Mouse (Mus musculus): ENCODE measurements around the gene Olfr1423. TPM values are rescaled to one million over a fixed set of nuclear protein-coding genes. Genes with fewer than 3 reads are reported as not detected.

Gene Olfr1423
- polyA plus RNA-seq, 1 experiment = not detected

DNA sequence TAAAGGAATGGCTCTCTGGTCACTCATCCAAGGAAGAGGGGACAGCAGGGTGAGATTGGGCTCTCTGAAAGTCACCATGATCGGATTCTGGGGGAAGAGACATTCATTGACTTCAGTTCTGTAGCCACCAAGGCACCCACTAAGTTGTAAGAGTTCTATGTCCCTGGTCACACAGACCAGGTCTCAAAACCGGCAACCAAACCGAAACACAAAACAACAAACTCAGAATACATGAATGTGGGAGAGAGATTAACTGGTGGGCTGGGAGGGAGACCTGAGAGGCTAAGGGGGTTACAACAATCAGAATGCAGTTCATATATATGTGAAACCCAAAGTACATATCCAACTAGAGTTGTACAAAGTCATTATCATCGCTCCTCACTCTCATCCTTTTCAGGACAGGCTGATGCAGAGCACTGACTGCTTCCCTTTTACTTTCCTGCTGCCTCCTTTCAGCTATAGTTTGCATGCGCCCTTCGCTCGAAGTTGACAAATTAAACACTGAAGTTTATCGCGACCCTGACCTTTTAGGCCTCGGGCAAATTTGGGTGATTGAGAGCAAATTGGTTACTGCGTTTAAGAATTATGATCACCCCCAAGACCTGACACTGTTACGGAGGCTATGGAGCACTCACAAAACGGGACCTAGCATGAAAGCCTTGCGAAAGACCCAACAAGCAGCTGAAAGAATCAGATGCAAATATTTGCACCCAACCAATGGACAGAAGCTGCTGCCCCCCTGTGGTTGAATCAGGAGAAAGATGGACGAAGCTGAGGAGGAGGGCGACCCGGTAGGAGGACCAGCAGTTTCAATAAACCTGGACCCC lies 33.8 kb downstream of the Olfr1423 start:
- Histone ChIP-seq H3K9me3 (no peaks in the 10 kb centered on the region), H3K4me1 (peaks cover 67% of the 10 kb centered on the region), H3K27me3 (replicated peaks) (no peaks in the 10 kb centered on the region), H3K4me3 (replicated peaks) (peak overlapping the region; percentile 94), H3K36me3 (replicated peaks; ENCODE audit: low read length) (no peaks in the 10 kb centered on the region)
- TF ChIP-seq FLI1 (IDR thresholded peaks at IDR 0.05; ENCODE audit: low read length) (no peak), GATA1 (IDR thresholded peaks at IDR 0.05; ENCODE audit: borderline replicate concordance, low read length) (no peak)

DNA sequence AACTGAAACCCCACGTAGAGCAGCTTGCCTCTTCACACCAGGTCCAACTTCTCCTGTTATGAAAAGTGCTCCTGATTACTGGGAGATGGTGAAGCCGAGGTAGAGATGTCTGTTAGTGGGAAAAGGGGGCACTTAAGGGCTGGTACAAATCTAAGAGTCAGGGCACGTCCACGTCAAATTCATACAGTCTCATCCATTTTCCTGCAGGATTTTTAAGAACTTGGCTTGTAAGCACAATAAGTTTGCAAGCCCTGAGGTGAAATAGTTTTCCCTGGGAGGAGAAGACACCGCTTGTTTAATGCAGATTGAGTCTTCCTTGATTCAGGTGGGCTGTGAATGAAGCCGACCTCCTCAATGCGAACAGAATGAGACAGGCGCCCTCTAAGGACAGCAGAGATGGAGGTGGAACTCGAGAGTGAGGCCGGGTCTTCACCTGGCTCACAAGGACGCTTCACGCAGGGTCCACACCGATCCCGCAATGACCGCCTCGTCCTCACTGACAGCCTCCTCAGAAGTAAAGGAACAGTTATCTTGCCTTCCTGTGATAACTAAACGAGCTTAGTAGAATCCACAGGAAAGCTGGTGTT lies 34.7 kb downstream of the Olfr1423 start:
- Histone ChIP-seq H3K4me3 (replicated peaks) (peak overlapping the region; percentile 94), H3K9me3 (no peaks in the 10 kb centered on the region), H3K27me3 (replicated peaks) (no peaks in the 10 kb centered on the region), H3K36me3 (replicated peaks; ENCODE audit: low read length) (no peaks in the 10 kb centered on the region), H3K4me1 (peaks cover 70% of the 10 kb centered on the region)
- no peak for TF ChIP-seq GATA1 (IDR thresholded peaks at IDR 0.05; ENCODE audit: borderline replicate concordance, low read length)
- TF ChIP-seq FLI1 (IDR thresholded peaks at IDR 0.05; ENCODE audit: low read length) = no peak

DNA sequence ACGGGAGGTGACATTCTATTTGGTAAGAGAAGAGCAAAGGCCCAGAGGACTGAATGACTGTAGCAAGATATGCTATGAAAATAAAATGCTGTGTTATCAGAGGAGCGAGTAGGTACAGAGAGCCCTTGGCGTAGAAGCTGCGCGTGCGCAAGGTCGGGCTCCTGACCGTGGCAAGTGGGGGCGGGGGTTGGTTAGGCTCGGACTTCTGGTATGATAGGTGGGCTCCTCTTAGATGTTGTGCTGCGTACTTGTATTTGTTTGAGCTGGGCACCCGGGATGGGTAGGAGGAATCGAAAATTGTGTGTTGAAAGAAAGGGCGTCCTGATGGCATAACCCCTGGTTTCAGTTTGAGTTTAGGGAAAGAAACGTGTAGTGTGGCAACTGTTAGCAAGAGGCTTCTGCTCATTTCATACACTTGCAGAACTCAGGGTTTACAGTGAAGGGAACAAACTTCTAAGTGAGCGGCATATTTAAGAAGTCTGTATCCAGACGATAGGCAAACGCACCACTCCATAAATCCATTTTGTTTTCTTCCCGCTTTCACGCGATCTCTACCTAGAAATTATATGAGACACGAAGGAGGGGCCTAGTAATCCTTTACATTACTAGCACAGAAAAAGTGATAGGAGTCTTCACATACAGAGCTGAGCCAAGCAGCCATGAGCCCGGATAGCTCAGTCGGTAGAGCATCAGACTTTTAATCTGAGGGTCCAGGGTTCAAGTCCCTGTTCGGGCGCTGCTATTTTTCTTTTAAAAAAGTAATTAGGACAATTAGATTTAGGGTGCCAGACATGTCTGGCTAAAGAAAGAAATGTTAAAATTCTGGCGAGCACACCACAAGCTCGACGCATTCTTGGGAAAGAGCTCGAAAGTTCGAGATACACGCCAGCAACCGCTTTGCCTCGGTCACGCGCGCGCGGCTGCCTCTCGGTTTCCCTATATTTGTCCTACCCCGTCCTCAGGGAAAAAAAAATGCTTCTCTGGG lies 35.4 kb downstream of the Olfr1423 start:
- peak overlapping the region; percentile 94 for H3K4me3 ChIP-seq (replicated peaks)
- peaks cover 2% of the 10 kb centered on the region for H3K27me3 ChIP-seq (replicated peaks)
- H3K4me1 ChIP-seq = peaks cover 70% of the 10 kb centered on the region
- no peaks in the 10 kb centered on the region for H3K36me3 ChIP-seq (replicated peaks; ENCODE audit: low read length)
- H3K9me3 ChIP-seq = no peaks in the 10 kb centered on the region
- no peak for TF ChIP-seq FLI1 (IDR thresholded peaks at IDR 0.05; ENCODE audit: low read length)
- no peak for TF ChIP-seq GATA1 (IDR thresholded peaks at IDR 0.05; ENCODE audit: borderline replicate concordance, low read length)

DNA sequence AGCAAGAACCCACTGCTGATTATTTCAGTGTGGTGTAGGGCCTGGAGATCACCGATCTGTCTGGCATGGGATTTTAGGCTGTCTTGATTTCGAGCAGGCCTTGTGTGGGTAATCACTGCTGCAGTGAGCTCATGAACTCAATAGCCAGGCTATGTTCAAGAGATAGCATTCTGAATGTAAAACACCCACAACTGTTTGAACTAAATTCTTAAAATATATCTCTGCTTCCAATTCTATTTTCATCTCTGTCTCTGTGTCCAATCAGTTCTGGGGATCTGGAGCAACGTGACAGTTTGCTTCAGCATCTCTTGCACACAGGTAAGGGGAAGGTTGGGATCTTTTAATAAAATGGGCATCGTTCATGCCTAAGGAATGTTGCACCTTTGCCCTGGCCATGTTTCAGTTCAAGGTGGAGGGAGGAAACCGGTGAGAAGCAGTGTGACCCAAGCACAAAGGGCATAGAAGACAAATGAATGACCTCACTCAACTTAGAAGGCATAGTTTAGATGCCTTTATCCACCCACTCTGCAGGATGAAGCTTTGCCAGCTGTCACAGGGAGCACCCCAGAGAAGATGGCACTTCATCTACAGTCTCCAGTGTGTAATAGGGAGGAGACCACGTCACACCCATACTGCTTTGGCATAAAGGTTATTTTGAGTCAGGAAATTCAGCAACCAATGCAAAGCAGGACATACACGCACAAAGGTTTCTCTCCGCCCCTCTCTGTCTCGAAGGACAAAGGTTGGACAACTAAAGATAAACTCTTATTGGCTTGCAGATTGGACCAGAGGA lies 36.7 kb downstream of the Olfr1423 start:
- peaks cover 62% of the 10 kb centered on the region for H3K4me1 ChIP-seq

DNA sequence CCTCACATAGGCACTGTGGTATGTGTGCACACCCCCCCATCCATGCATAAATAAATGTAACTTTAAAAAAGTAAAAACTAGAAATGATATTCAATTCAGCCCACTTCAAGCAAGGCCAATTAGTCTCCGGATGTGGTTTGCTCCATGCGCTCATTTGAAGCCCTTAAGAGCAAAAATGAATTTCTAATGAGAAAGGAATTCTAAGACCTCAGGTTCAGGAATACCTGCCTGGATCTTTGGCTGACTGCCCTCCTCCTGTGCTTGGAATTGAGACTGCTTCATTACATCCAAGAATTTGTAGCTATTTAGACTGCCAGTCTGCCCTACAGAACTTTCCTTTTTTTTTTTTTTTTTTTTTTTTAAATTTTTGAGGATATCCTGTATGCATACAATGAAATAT lies 37.5 kb downstream of the Olfr1423 start:
- TF ChIP-seq GATA1 (IDR thresholded peaks at IDR 0.05; ENCODE audit: borderline replicate concordance, low read length) = no peak
- no peak for TF ChIP-seq FLI1 (IDR thresholded peaks at IDR 0.05; ENCODE audit: low read length)
- Histone ChIP-seq H3K27me3 (replicated peaks) (peaks cover 8% of the 10 kb centered on the region), H3K9me3 (no peaks in the 10 kb centered on the region), H3K36me3 (replicated peaks; ENCODE audit: low read length) (no peaks in the 10 kb centered on the region), H3K4me3 (replicated peaks) (no peak overlapping the region), H3K4me1 (peaks cover 58% of the 10 kb centered on the region)

More for the DNA sequence above, 36.7 kb downstream of the Olfr1423 start:
- Histone ChIP-seq H3K27me3 (replicated peaks) (peaks cover 2% of the 10 kb centered on the region), H3K4me3 (replicated peaks) (peak overlapping the region; percentile 94), H3K9me3 (no peaks in the 10 kb centered on the region), H3K36me3 (replicated peaks; ENCODE audit: low read length) (no peaks in the 10 kb centered on the region)
- TF ChIP-seq GATA1 (IDR thresholded peaks at IDR 0.05; ENCODE audit: borderline replicate concordance, low read length) (no peak), FLI1 (IDR thresholded peaks at IDR 0.05; ENCODE audit: low read length) (no peak)

DNA sequence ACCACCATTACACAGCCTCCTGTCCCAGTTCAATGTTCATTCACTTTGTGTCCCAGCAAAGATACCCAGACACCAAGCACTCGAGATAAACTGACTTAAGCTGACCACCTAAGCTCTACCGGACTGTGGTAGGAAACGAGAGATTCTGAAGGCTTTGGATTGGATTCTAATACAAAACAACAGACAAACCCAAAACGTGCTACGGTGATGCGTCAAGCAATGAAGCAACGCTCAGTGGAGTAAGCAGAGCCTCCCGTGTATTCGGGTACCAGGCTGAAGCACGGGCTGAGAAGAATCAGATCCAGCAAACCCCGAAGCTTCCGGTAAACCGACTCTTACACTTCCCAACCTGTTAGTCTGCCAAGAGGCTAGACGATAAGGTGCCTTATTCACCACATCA lies 38.3 kb downstream of the Olfr1423 start:
- peak overlapping the region; percentile 70 for H3K4me3 ChIP-seq (replicated peaks)

DNA sequence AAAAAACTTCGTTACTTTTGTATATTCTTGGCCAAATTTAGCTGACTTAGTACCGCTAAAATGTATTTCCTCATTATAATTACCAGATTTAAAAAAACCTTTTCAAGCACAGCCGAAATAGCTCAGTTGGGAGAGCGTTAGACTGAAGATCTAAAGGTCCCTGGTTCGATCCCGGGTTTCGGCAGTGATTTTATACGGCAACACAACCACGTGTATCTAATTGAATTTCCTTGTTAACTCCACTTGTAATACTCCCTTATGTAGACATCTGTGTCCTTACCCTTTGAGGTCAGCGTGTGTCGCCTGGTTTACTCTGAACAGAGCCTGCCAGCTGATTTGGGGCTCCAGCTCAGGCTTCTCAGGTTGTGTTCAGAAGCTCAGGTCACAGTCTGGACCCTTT lies 39.0 kb downstream of the Olfr1423 start:
- peak overlapping the region; percentile 70 for H3K4me3 ChIP-seq (replicated peaks)
- no peak for TF ChIP-seq GATA1 (IDR thresholded peaks at IDR 0.05; ENCODE audit: borderline replicate concordance, low read length)
- TF ChIP-seq FLI1 (IDR thresholded peaks at IDR 0.05; ENCODE audit: low read length) = no peak

More for the DNA sequence above, 38.3 kb downstream of the Olfr1423 start:
- Histone ChIP-seq H3K36me3 (replicated peaks; ENCODE audit: low read length) (no peaks in the 10 kb centered on the region), H3K27me3 (replicated peaks) (peaks cover 8% of the 10 kb centered on the region), H3K9me3 (no peaks in the 10 kb centered on the region), H3K4me1 (peaks cover 52% of the 10 kb centered on the region)
- no peak for TF ChIP-seq FLI1 (IDR thresholded peaks at IDR 0.05; ENCODE audit: low read length)
- no peak for TF ChIP-seq GATA1 (IDR thresholded peaks at IDR 0.05; ENCODE audit: borderline replicate concordance, low read length)

DNA sequence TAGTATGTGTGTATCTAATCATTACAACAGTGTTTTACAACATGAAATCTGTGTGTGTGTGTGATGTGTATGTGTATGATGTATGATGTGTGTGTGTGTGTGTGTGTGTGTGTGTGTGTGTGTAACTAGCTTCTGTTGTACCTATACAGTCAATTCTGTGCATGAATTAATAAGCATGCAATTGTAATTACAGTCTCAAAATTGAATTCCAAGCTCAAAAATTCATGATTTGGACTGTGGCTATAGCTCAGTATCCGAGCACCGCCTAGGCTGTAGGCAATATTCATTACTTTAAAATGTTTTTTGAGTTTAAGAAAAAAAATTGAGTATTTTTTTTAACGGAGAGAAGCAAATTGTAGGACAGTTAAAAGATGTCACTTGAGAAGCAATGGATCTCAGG lies 39.4 kb downstream of the Olfr1423 start:
- TF ChIP-seq FLI1 (IDR thresholded peaks at IDR 0.05; ENCODE audit: low read length) = no peak
- TF ChIP-seq GATA1 (IDR thresholded peaks at IDR 0.05; ENCODE audit: borderline replicate concordance, low read length) = no peak
- H3K4me3 ChIP-seq (replicated peaks) = no peak overlapping the region
- H3K4me1 ChIP-seq = peaks cover 41% of the 10 kb centered on the region
- no peaks in the 10 kb centered on the region for H3K36me3 ChIP-seq (replicated peaks; ENCODE audit: low read length)
- peaks cover 8% of the 10 kb centered on the region for H3K27me3 ChIP-seq (replicated peaks)
- H3K9me3 ChIP-seq = no peaks in the 10 kb centered on the region

More for the DNA sequence above, 39.0 kb downstream of the Olfr1423 start:
- no peaks in the 10 kb centered on the region for H3K36me3 ChIP-seq (replicated peaks; ENCODE audit: low read length)
- peaks cover 8% of the 10 kb centered on the region for H3K27me3 ChIP-seq (replicated peaks)
- no peaks in the 10 kb centered on the region for H3K9me3 ChIP-seq
- H3K4me1 ChIP-seq = peaks cover 45% of the 10 kb centered on the region
